Mouse (Mus musculus): Measurements from ENCODE around the gene Ttc7b.

GRCm38 (mm10) chr12:100445271-100445670, 75.4 kb downstream of the Ttc7b start:
- TF ChIP-seq CTCF (IDR thresholded peaks at IDR 0.05; ENCODE audit: borderline replicate concordance, extremely low read depth, insufficient read depth, insufficient read length) (no peak), POLR2A (IDR thresholded peaks at IDR 0.05; ENCODE audit: borderline replicate concordance, extremely low read depth, insufficient read depth, insufficient read length, poor library complexity, severe bottlenecking) (no peak)

Data from brain, embryonic 14.5 days (tissue).